Mouse (Mus musculus) limb, embryonic 12.5 days (tissue): ENCODE results near the gene Plekha5. TPM values are rescaled to one million over a fixed set of nuclear protein-coding genes. Genes with fewer than 3 reads are reported as not detected.

ENCODE experiments used
- ATAC-seq: fragments of 200-750 bp; cut with Nextera tagmentation; 2 replicates; pipeline ENCODE4 v1.8.0; 2017; ENCODE audit warnings: low read depth, moderate TSS enrichment; ENCODE audit not compliant: insufficient number of reproducible peaks, insufficient read depth, low FRiP score, low TSS enrichment
- H3K27ac ChIP-seq: fragments of 300-500 bp; sonication (generic); 2 replicates; pipeline ENCODE4 v1.5.1; 2016; ENCODE audit warnings: mild to moderate bottlenecking, moderate library complexity
- H3K27me3 ChIP-seq: fragments of 300-500 bp; sonication (generic); 2 replicates; pipeline ENCODE4 v1.6.1; 2016; ENCODE audit warnings: mild to moderate bottlenecking, moderate library complexity
- H3K36me3 ChIP-seq: fragments of 300-500 bp; sonication (generic); 2 replicates; pipeline ENCODE4 v1.6.1; 2016; ENCODE audit warnings: mild to moderate bottlenecking, moderate library complexity
- H3K4me1 ChIP-seq: fragments of 300-500 bp; sonication (generic); replicated peaks from 2 replicates; pipeline ENCODE4 v1.6.1; 2016
- H3K4me2 ChIP-seq: fragments of 300-500 bp; sonication (generic); 2 replicates; pipeline ENCODE4 v1.6.1; 2016; ENCODE audit warnings: mild to moderate bottlenecking, moderate library complexity
- H3K4me3 ChIP-seq: fragments of 300-500 bp; sonication (generic); replicated peaks from 2 replicates; pipeline ENCODE4 v1.5.1; 2016; ENCODE audit warnings: mild to moderate bottlenecking
- H3K9ac ChIP-seq: fragments of 300-500 bp; sonication (generic); replicated peaks from 2 replicates; pipeline ENCODE4 v1.6.1; 2016; ENCODE audit warnings: mild to moderate bottlenecking, moderate library complexity
- H3K9me3 ChIP-seq: fragments of 300-500 bp; sonication (generic); 2 replicates; pipeline ENCODE4 v1.6.1; 2016; ENCODE audit warnings: mild to moderate bottlenecking, moderate library complexity
- WGBS: fragments of 180-500 bp; shearing (Covaris S2); methylation state at CpG from one replicate; pipeline ENCODE4 v1.1.7; 2016; 5-methylcytosine and 5-hydroxymethylcytosine counted together
- polyA plus RNA-seq: library from polyadenylated mRNA; unstranded; fragments of >200 nt; fragmentation: Nextera tagmentation; extraction: Ambion mirVana; gene quantifications from 2 replicates; pipeline ENCODE4 v1.2.1, GENCODE M21; 2016

Gene Plekha5
- polyA plus RNA-seq, 1 experiment from 2014 or later = 50.1 TPM

GRCm38 (mm10) chr6:140512016-140512415, 88.2 kb downstream of the Plekha5 start:
- Histone ChIP-seq H3K27ac (no peak overlapping the region), H3K4me3 (no peak overlapping the region)

GRCm38 (mm10) chr6:140512427-140512826, 88.6 kb downstream of the Plekha5 start:
- WGBS = 61% methylated on average over 8 of the region's 8 CpGs
- H3K9ac ChIP-seq = no peak overlapping the region
- H3K4me3 ChIP-seq = no peak overlapping the region
- no peak for ATAC-seq
- peaks cover 44% of the 10 kb centered on the region for H3K4me1 ChIP-seq
- no peak overlapping the region for H3K4me2 ChIP-seq
- H3K9me3 ChIP-seq = no peaks in the 10 kb centered on the region
- H3K27me3 ChIP-seq = no peaks in the 10 kb centered on the region
- H3K27ac ChIP-seq = no peak overlapping the region
- H3K36me3 ChIP-seq = no peaks in the 10 kb centered on the region

More at GRCm38 (mm10) chr6:140512016-140512415, 88.2 kb downstream of the Plekha5 start:
- Histone ChIP-seq H3K27me3 (no peaks in the 10 kb centered on the region), H3K9me3 (no peaks in the 10 kb centered on the region), H3K36me3 (no peaks in the 10 kb centered on the region), H3K4me1 (peaks cover 48% of the 10 kb centered on the region), H3K9ac (no peak overlapping the region), H3K4me2 (no peak overlapping the region)
- 77% methylated on average over 1 of the region's 1 CpGs for WGBS
- no peak for ATAC-seq

DNA sequence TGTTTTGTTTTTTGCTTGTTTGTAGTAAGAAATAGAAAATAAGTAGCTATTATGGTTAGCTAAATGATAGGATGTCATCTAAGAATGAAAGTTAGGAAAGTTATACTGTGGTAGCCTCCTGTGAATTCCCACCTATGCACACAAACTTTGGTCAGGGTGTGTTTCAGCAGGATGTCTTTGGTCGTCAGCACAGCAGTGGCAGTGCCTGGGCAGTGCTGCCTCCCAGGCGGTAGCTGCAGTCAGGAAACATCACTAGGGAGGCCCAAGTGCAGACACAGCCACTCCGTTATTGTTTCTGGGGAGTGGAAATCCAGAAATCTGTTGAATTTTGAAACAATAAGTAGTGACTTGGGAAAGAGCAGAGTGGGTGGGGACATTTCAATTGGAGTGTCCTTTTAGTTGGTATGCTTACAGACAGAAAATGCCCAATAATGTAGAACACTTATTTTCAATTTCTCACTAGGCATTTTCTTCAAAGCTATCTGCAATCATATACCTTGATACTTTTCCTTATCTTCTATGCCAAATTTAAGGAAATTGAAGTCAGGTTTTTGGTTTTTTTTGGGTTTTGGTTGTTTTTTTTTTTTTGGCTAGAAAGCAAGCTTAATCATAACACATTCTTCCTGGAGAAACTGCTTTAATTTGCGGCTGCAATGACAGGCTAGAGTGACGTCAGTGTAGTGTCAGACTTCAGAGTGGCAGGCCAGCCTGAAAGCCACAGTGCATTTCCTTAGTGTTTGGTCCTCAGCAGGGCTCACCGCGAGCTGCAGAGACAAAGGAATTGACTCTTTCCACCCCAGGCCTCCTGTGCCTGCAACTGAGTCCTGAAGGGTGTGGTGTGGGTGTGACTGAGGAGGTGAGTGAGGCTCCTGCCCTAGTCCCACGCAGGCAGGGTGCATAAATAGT, 90.6 kb downstream of the Plekha5 start:
- no peak for ATAC-seq
- no peak overlapping the region for H3K4me3 ChIP-seq
- H3K27me3 ChIP-seq = no peaks in the 10 kb centered on the region
- peaks cover 35% of the 10 kb centered on the region for H3K4me1 ChIP-seq
- no peak overlapping the region for H3K9ac ChIP-seq
- no peaks in the 10 kb centered on the region for H3K9me3 ChIP-seq
- no peak overlapping the region for H3K27ac ChIP-seq
- no peak overlapping the region for H3K4me2 ChIP-seq
- no peaks in the 10 kb centered on the region for H3K36me3 ChIP-seq
- 19% methylated on average over 8 of the region's 8 CpGs for WGBS

DNA sequence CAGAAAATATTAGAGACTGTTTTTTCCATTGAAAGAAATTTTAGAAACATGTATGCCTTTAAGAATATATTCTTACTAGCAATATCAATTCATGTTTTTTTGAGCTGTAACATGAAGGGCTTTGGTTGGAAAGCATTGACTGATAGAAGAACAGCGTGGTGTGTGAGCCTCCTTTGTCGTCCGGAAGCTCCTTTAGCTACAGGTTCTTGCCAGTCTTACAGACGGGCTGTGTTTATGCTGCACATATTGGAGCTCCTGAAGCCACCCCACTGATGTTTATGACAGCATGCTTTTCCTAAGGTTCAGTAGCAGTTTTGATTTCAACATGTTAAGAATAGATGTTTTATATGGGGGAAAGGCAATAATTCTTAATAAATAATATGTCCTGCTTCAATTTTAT, 91.7 kb downstream of the Plekha5 start:
- Histone ChIP-seq H3K27me3 (no peaks in the 10 kb centered on the region), H3K9ac (no peak overlapping the region), H3K4me3 (no peak overlapping the region), H3K36me3 (no peaks in the 10 kb centered on the region), H3K9me3 (no peaks in the 10 kb centered on the region), H3K4me1 (peaks cover 36% of the 10 kb centered on the region), H3K27ac (no peak overlapping the region), H3K4me2 (no peak overlapping the region)
- WGBS = 81% methylated on average over 4 of the region's 4 CpGs
- ATAC-seq = no peak

DNA sequence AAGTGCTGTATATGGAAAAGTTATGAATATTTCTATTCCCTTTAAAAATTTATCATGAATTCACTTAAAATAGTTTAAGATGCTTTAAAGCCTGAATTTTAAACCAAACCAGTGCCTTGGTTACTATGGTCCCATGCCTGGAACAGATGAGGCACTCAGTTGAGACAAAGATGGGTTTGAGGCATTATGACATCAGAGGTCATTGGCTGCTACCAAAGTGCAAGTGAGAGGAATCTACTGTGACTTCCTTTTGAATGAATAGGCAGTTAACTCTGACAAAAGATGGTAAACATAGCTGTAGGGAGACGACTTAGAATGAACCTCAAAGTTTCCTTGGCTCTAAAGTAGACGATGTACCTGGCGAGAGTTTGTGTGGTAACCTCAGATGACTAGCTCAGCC, 92.3 kb downstream of the Plekha5 start:
- no peak overlapping the region for H3K9ac ChIP-seq
- H3K4me2 ChIP-seq = no peak overlapping the region
- H3K9me3 ChIP-seq = no peaks in the 10 kb centered on the region
- H3K4me3 ChIP-seq = no peak overlapping the region
- H3K27ac ChIP-seq = no peak overlapping the region
- H3K36me3 ChIP-seq = no peaks in the 10 kb centered on the region
- H3K4me1 ChIP-seq = peaks cover 41% of the 10 kb centered on the region
- ATAC-seq = no peak
- WGBS = 77% methylated on average over 3 of the region's 3 CpGs
- H3K27me3 ChIP-seq = no peaks in the 10 kb centered on the region

- ATAC-seq = no peak
- no peaks in the 10 kb centered on the region for H3K9me3 ChIP-seq
- H3K4me3 ChIP-seq = no peak overlapping the region
- H3K9ac ChIP-seq = no peak overlapping the region
- no peaks in the 10 kb centered on the region for H3K27me3 ChIP-seq
- peaks cover 47% of the 10 kb centered on the region for H3K4me1 ChIP-seq
- no peak overlapping the region for H3K27ac ChIP-seq
- H3K36me3 ChIP-seq = no peaks in the 10 kb centered on the region
- 76% methylated on average over 1 of the region's 1 CpGs for WGBS
- no peak overlapping the region for H3K4me2 ChIP-seq
Observed at GRCm38 (mm10) chr6:140517188-140517587, 93.3 kb downstream of the Plekha5 start.

GRCm38 (mm10) chr6:140519019-140519418, 95.2 kb downstream of the Plekha5 start:
- Histone ChIP-seq H3K4me3 (no peak overlapping the region), H3K27me3 (no peaks in the 10 kb centered on the region), H3K4me2 (peak overlapping the region; percentile 15; the same call in 1 of the 2 replicates), H3K36me3 (no peaks in the 10 kb centered on the region), H3K4me1 (peaks cover 50% of the 10 kb centered on the region), H3K27ac (peak overlapping the region; percentile 79), H3K9me3 (no peaks in the 10 kb centered on the region), H3K9ac (no peak overlapping the region)
- no peak for ATAC-seq
- 26% methylated on average over 13 of the region's 13 CpGs for WGBS

GRCm38 (mm10) chr6:140519488-140520159, 95.8 kb downstream of the Plekha5 start:
- peaks cover 45% of the 10 kb centered on the region for H3K4me1 ChIP-seq
- no peaks in the 10 kb centered on the region for H3K9me3 ChIP-seq
- H3K9ac ChIP-seq = 0 out of 2 replicates have a peak overlapping the region, but pooled peaks have one; percentile 18
- H3K36me3 ChIP-seq = no peaks in the 10 kb centered on the region
- peak overlapping the region; percentile 28 for H3K4me2 ChIP-seq
- no peaks in the 10 kb centered on the region for H3K27me3 ChIP-seq
- 13% methylated on average over 10 of the region's 10 CpGs for WGBS
- peak overlapping the region; percentile 79 for H3K27ac ChIP-seq
- ATAC-seq = peak; percentile 61
- no peak overlapping the region for H3K4me3 ChIP-seq

DNA sequence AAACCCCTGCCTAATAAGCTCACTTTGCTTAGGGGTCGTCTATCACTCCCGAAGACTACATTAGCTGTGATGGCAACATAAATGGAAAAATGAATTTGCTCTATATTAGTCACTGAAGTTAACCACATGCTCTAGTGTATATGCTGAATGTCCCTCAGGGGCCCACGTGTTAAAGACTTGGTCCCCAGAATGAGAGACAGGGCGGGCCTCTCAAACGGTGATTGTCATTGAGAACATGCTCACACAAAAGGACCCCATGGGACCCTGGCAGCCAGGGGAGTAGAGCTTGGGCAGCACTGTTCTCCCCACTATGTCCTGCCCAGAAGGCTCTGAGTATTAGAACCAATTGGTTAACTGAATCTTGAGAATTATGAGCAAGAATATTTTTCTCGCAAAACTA, 97.1 kb downstream of the Plekha5 start:
- WGBS = 60% methylated on average over 6 of the region's 6 CpGs
- H3K9me3 ChIP-seq = no peaks in the 10 kb centered on the region
- H3K27me3 ChIP-seq = no peaks in the 10 kb centered on the region
- peaks cover 42% of the 10 kb centered on the region for H3K4me1 ChIP-seq
- no peak overlapping the region for H3K4me2 ChIP-seq
- 0 out of 2 replicates have a peak overlapping the region, but pooled peaks have one; percentile 1 for H3K27ac ChIP-seq
- ATAC-seq = no peak
- no peak overlapping the region for H3K9ac ChIP-seq
- peaks cover 5% of the 10 kb centered on the region; the same call in 1 of the 2 replicates for H3K36me3 ChIP-seq
- no peak overlapping the region for H3K4me3 ChIP-seq

- peaks cover 42% of the 10 kb centered on the region for H3K4me1 ChIP-seq
- H3K27me3 ChIP-seq = no peaks in the 10 kb centered on the region
- ATAC-seq = no peak
- no peak overlapping the region for H3K4me2 ChIP-seq
- peaks cover 11% of the 10 kb centered on the region for H3K36me3 ChIP-seq
- no peak overlapping the region for H3K27ac ChIP-seq
- H3K9ac ChIP-seq = no peak overlapping the region
- WGBS = 68% methylated on average over 5 of the region's 5 CpGs
- no peaks in the 10 kb centered on the region for H3K9me3 ChIP-seq
- H3K4me3 ChIP-seq = no peak overlapping the region
Observed at GRCm38 (mm10) chr6:140521832-140522231, 98.0 kb downstream of the Plekha5 start.

DNA sequence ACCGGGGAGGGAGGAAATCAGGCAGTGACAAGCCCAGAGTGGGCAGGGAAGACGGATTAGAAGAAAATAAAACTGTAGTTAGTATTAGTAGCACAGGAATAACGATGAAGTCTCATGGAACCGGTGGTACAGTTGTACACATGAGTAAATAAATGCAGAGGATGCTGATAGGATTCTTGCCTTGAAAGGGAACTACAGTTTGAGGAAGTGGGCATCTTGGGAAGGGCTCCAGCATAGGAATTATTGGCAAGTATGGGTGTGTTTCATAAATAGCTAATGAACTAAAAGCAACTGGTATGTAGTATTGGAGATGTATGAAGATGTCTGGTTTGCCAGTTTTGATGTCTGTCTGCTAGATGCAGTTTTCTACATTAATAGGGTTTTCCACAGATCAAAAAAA, 99.7 kb downstream of the Plekha5 start:
- no peak overlapping the region for H3K9ac ChIP-seq
- peaks cover 39% of the 10 kb centered on the region for H3K4me1 ChIP-seq
- H3K9me3 ChIP-seq = no peaks in the 10 kb centered on the region
- no peaks in the 10 kb centered on the region for H3K27me3 ChIP-seq
- no peak overlapping the region for H3K27ac ChIP-seq
- no peak overlapping the region for H3K4me3 ChIP-seq
- no peak overlapping the region for H3K4me2 ChIP-seq
- peaks cover 23% of the 10 kb centered on the region for H3K36me3 ChIP-seq
- ATAC-seq = no peak
- 73% methylated on average over 4 of the region's 4 CpGs for WGBS
